Mouse (Mus musculus): ENCODE data around the gene Otud6a.
"Not testable (repeated sequence)": the region's sequence is repeated elsewhere in the genome, so short reads cannot be mapped to it uniquely, and the experiment has no call there.

Gene Otud6a

DNA sequence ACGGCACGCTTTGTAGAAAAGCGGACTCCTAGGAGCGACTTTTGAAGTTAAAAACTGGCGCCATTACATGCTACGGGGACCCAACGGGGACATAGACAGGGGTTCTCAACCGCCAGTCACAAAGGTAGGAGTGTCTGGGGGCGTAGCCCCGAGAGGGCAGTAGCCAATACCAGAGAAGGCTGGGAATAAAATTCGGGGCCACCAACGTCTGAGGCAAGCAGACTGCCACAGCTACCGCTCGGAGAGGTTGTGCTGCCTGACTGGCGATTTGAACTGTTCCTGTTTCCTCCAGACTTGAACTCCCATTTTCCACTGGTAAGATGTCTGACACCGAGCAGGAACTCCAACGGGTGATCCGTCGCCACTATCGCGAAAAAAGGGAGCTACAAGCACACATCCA, at the start of gene Otud6a:
TSS of gene Otud6a (plus strand) at position 321 of the 400 bp plus-strand sequence.
- no peak for DNase-seq (ENCODE audit: low spot score in 2 of 2)

DNA sequence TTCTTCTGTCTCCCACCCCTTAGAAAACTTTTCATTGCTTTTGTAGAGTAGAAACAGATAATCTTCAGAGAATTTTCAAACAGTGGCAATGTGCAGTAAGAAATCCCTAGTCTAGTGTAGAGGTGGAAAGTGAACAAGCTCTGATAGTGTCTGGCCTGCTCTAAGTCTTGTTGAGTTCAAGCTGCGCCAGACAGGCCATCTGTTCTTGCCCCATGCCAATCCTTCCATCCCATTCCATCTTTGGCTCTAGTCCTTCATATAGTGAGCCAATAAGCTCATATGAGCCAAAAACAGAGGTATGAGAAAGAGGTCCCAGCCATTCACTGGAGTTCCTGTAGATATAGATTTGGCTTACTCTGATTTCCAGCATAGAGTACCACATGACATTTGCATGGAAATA, 38.9 kb upstream of the Otud6a start:
- DNase-seq (ENCODE audit: low spot score in 2 of 2), result no peak

DNA sequence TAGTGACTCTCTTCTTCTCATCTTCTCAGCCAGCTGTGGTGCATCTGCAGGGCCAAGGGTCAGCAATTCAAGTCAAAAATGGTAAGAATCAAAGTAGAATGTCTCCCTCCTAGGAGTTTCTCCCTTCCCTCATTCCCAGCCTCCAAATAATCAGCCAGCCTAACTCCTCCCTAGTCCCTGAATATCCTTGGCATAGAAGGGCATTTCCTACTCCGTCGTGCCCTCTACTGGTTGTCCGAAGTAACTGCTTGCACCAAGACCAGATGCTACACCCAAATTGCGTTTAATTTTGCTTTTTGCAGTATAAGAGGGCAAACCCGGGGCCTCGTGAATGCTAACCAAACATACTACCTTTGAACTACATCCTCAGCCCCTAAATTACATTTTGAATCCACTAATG, 36.5 kb upstream of the Otud6a start:
- no peak for DNase-seq (ENCODE audit: low spot score in 2 of 2)

DNA sequence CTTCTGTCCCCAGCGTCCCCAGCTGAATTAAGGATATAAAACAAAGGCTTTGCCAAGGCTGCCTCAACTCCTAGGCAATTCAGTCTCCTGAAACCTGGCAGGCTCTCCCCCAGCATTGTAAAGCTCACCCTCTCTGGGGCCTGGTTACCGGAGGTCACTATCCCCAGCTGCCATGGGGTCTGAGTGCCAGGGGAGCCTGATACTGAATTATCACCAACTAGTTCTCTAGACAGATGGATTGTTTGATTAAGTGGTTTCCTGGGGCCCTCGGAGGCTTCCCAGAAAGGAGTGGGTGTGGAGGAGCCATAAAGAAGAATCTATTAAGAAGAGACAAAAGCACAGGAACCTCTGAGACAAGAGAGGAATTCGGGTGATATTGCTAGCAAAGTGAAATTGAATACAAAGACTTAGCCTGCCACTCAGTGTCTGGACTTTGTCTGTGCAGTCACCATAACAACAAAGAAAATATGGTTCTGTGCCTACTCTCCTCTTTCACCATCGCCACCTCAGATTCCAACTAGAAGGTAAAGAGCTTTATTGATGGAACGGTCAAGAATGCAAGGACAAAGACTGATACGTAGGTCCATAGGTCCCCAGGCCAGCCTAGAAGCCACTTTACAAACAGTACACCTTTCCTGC, 34.5 kb upstream of the Otud6a start:
- no peak for DNase-seq (ENCODE audit: low spot score in 2 of 2)

DNA sequence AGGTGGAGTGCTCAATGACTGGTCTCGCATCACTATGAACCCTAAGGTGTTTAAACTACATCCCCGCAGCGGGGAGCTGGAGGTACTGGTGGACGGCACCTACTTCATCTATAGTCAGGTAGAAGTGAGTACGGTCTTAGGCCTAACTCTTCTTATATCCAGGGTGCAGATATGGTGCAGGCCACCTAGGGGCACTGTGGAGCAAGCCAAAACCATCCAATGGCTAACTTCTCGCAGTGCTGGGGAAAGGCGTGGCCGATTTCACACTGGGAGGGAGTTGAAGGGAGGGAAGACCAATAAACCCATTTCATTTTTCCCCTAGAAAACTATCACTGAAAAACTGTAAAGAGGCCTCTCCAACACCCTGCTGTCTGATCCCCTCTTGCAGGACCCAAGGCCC, 33.8 kb upstream of the Otud6a start:
- no peak for DNase-seq (ENCODE audit: low spot score in 2 of 2)

DNA sequence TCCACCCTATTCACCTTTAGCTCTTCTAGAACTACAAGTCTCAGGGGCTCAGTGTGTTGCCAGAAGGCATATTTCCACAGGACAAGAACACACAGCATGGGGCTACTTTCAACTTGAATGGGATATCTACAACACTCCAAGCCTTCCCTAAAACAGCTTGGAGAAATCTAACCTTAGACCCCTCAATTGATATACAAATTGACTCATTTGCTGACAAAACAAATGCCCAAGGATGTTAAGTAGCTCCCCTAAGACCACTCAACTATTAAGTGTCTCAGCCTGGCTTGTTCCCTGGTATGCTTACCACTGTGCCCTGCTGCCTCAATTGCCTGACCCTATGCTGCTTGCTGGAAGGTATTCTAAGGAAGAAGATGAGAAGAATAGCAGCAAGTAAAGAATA, 27.9 kb upstream of the Otud6a start:
- no peak for DNase-seq (ENCODE audit: low spot score in 2 of 2)

DNA sequence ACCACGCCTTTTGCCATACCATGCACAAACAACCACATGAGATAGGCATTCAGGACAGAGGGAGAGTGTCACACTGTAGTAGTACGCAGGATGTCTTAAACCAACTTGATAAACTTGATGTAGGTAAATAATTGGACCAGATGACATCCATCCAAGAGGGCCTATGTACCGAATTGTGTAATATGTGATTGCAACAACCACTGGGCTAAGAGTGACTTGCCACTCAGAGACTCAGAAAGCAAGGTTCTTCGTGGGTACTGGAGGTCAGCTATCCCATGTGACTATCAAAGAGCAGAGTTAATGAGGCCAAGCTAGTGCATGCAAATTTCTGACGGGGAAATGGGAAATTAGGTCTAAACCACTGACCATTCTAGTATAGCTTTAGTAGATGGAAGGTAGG, 27.2 kb upstream of the Otud6a start:
- no peak for DNase-seq (ENCODE audit: low spot score in 2 of 2)

DNA sequence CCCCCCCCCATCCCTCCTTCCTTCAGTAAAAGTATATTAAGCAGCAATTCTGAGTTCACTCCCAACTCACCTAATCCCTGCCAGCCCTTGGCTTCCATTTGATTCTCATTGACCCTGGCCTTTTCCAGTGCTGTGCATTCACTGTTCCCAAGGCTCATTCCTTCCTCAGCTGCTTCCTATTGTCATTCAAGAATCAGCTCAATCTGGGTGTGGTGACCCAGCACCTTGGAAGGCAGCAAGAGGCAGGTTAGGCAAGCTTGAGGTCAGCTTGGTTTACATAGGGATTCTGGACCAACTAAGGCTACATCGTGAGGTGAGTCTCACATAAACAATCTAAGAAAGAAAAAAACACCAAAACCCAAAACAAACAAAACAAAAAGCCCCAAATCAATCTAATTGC, 19.6 kb upstream of the Otud6a start:
- DNase-seq (ENCODE audit: low spot score in 2 of 2), result no peak

DNA sequence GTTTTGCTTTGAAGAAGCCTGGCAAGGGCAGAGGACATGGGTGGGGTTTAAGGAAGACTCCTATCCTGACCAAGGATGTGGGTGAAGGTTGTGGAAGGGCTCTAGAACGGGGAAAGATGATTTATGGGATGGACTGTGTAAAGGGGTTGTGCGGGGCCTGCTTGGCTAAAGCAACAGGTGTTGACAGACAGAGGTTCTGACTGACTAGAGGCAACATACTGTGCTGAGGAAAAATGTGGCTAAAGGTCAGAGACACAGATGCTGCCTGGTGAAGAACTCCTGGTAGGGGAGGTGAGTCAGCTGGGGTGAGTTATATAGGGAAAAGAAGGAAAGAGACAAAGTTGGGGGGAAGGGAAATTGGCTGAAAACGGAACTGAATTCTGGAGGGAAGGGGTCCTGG, 3.5 kb downstream of the Otud6a start:
- DNase-seq (ENCODE audit: low spot score in 2 of 2), result no peak

DNA sequence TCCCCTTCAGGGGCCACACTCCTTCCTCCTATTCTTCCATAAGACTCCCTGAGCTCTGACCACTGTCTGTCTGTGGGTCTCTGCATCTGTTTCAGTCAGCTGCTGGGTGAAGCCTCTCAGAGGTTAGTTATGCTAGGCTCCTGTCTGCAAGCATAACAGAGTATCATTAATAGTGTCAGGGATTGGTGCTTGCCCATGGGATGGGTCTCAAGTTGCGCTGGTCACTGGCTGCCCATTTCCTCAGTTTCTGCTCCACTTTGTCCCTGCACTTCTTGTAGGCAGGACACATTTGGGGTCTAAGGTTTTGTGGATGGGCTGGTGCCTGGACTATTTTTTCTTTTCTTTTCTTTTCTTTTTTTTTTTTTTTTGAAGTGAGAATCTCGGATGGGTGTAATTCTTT, 13.8 kb downstream of the Otud6a start, which contains the start of gene Awat2:
TSS of gene Awat2 (minus strand) at position 101 of the 400 bp plus-strand sequence.
- DNase-seq (ENCODE audit: low spot score in 2 of 2), result not testable (repeated sequence)

DNA sequence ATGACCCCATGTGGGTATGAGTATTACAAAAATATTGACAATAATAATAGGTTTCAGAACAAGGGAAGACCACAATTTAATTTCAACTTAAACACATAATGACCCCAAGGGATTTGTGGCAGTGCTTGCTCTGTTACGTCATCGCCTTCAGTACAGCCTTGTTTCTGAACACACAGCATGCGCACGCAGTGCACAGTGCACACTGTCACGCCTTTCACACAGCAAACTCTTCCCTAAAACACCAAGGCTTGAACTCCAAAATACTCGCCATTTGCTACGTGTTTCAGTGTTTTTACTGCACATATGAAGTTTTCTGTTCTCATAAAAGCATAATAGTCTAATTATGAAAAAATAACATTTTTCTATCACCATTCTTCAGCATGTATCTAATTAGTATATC, 14.7 kb downstream of the Otud6a start:
- peak in 1 of 2 experiments; percentile 3 for DNase-seq (ENCODE audit: low spot score in 2 of 2)

DNA sequence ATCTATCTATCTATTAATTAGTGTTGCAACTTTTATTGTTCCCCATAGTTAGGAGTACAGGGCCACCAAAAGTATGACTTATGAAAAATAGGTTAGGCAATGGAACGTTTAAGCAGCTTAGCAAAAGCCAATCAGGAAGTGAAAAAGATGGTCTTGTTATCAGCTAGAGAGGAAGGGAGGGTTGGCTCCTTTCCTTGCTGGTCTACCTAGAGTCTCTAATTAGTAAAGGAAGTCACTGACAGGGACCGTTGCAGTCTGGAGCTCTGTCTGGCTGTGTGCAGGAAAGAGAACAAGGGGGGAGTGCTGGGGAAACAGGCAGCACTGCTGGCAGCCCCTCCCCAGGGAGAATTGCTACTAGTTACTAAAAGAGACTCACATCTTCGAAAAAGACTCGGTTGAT, 39.2 kb downstream of the Otud6a start:
- no peak for DNase-seq (ENCODE audit: low spot score in 2 of 2)

DNA sequence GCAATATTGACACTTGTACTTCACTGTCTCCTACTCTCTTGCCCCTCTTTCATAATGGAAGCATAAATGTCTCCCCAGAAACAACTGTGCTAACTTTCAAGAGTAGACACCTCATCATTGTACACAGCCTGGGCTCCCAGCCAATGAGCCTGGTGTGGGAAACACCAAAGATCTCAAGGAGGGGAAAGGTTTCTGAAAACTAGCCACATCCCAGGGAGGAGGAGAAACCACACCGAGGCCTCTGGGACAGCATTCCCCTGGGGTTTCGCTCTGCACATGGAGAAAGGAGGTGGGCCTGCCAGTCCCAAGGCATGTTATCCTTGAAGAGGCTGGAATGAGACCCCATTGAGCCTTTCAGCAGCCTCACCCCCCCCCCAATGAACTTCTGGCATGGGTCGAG, 41.3 kb downstream of the Otud6a start:
- DNase-seq (ENCODE audit: low spot score in 2 of 2), result no peak

DNA sequence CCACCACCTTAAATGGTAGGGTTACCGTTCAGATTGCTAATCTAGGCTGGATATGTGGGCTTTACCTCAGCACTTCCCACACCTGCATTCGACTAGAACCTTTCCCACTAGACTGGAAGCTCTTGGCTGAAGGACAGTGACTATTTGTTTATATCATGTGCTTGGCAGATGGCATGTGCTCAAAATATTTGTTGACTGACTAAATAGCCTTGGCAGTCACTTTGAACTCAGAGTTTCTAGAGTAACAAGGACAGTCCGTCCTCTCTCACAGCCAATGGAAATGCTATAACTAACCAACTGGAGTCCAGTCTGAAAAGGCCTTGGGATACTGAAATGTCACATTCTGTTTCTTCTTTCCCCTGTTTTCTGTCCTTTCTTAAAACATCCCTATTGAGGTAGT, 42.7 kb downstream of the Otud6a start:
- no peak for DNase-seq (ENCODE audit: low spot score in 2 of 2)

DNA sequence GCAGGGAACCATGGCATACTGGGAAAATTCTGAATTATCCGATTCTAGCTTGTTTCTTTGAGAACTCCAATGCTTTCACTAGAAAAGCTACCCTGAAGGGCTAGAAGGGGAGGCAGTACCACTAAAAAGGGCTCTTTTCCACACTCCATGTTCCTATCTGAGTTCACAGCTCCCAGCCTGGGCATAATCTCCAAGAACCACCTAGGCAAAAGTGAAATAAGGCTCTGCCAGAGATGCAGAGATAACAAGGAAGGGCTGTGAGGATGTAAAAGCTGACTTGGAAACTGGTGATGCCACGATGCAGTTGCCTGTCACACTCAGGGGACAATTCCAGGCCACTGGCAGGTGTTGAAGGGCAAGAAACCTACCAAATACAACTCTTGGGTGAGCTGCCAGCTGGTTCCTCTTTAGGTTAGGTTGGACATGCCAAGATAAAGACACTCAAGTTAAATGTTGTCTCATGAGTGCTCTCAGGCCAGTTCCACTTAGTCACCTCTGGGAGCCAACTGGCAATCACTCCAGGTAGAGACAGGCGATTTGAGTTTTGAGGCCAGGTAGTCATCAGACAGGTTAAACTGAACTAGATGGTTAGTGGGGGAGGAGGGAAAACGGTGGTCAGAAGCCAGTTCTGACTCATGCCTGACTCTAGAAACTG, 46.9 kb downstream of the Otud6a start:
- no peak for DNase-seq (ENCODE audit: low spot score in 2 of 2)
